Mouse (Mus musculus) kidney, adult 2 months (tissue): Measurements from ENCODE around the gene Il17rd. TPM values are rescaled to one million over a fixed set of nuclear protein-coding genes. Genes with fewer than 3 reads are reported as not detected.

Experiments
- DNase-seq: peaks from one replicate; pipeline ENCODE4 v3.0.0; 2021
- H3K27ac ChIP-seq: fragments of 200-500 bp; 2 replicates; pipeline ENCODE4 v1.5.1; 2012; ENCODE audit warnings: low read depth, low read length, control low read depth, inconsistent platforms; ENCODE audit not compliant: insufficient read depth
- H3K27me3 ChIP-seq: fragments of 200-500 bp; replicated peaks from 2 replicates; pipeline ENCODE4 v1.6.1; 2012; ENCODE audit warnings: mild to moderate bottlenecking, moderate library complexity, low read length, inconsistent platforms; ENCODE audit not compliant: control insufficient read depth, insufficient read depth
- H3K36me3 ChIP-seq: fragments of 200-500 bp; 2 replicates; pipeline ENCODE4 v1.6.1; 2012; ENCODE audit warnings: mild to moderate bottlenecking, moderate library complexity, low read length, inconsistent platforms; ENCODE audit not compliant: control insufficient read depth, insufficient read depth
- H3K4me1 ChIP-seq: fragments of 200-500 bp; 2 replicates; pipeline ENCODE4 v1.6.1; 2011; ENCODE audit warnings: low read length; ENCODE audit not compliant: control insufficient read depth, insufficient read depth
- H3K4me3 ChIP-seq: fragments of 200-500 bp; 2 replicates; pipeline ENCODE4 v1.5.1; 2011; ENCODE audit warnings: mild to moderate bottlenecking, low read depth, low read length, control low read depth; ENCODE audit not compliant: insufficient read depth
- CTCF ChIP-seq: fragments of 200-500 bp; conservative IDR thresholded peaks from 2 replicates; pipeline ENCODE4 v1.5.1; 2011; ENCODE audit warnings: low read depth, mild to moderate bottlenecking, control low read depth, low read length, moderate library complexity, mixed read lengths; ENCODE audit not compliant: insufficient read depth, insufficient read length
- POLR2A ChIP-seq: fragments of 200-500 bp; IDR thresholded peaks from one replicate; pipeline ENCODE4 v1.6.1; 2011; ENCODE audit warnings: low read depth, low read length, control low read depth
- WGBS: fragments of 180-500 bp; shearing (Covaris S2); methylation state at CpG from one replicate; pipeline ENCODE4 v1.1.7; 2018; 5-methylcytosine and 5-hydroxymethylcytosine counted together
- polyA plus RNA-seq: library from polyadenylated mRNA; depleted of rRNA; stranded (reverse); fragments of >200 nt; gene quantifications from 2 replicates; pipeline ENCODE4 v1.2.3, GENCODE M21; 2012

Il17rd gene
- polyA plus RNA-seq, 1 experiment = 3.3 TPM

DNA sequence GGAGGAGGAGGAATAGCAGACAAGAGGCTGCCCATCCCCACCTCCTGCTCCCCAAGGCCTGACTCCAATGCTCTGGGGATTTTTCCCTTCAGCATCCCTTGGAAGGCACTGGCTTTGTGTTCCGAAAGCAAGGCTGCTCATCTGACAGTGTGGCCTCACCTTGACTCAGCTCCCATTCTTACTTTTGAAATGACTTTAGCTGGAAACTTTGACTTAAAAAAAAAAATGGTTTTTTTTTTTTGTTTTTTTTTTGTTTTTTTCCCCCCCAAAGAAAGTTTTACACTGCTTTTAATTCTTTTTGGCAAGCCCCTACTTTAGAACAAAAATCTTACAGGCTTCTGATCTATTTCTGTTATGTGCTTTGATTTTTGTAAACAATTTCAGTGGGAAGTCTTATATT is 24.6 kb downstream of the Il17rd start:
- Histone ChIP-seq H3K27ac (no peak overlapping the region), H3K36me3 (no peaks in the 10 kb centered on the region), H3K4me1 (peaks cover 17% of the 10 kb centered on the region), H3K4me3 (no peak overlapping the region), H3K27me3 (no peaks in the 10 kb centered on the region)
- WGBS = 92% methylated on average over 1 of the region's 1 CpGs
- no peak for TF ChIP-seq CTCF
- TF ChIP-seq POLR2A = no peak
- no peak for DNase-seq

- Histone ChIP-seq H3K27ac (no peak overlapping the region), H3K4me1 (peaks cover 19% of the 10 kb centered on the region), H3K4me3 (no peak overlapping the region), H3K27me3 (no peaks in the 10 kb centered on the region), H3K36me3 (no peaks in the 10 kb centered on the region)
- no peak for TF ChIP-seq POLR2A
- TF ChIP-seq CTCF = no peak
- 52% methylated on average over 9 of the region's 9 CpGs for WGBS
- no peak for DNase-seq
These were observed 27.6 kb downstream of the Il17rd start for GRCm38 (mm10) chr14:27066171-27066929.

DNA sequence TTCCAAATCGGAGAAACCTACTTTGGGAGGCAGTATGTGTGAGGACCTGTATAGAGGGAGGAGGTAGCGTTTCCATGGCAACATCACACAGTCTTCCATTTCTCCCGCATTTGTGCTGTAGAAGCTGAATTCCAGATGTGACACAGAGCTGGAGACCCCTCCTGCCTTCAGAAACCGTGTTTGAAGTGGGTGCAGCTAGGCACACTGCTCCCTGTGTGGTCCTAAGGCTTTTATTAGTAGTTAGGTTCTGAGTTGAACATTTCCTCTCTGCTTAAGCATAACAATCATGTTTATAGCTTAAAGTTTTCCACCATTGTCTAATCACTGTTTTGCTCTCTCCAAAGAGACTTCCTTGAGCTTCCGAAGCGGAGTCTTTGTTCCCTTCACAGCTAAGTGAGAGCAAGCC is 29.1 kb downstream of the Il17rd start:
- H3K36me3 ChIP-seq = no peaks in the 10 kb centered on the region
- WGBS = 62% methylated on average over 6 of the region's 6 CpGs
- H3K27ac ChIP-seq = no peak overlapping the region
- TF ChIP-seq POLR2A (no peak), CTCF (no peak)
- H3K4me3 ChIP-seq = no peak overlapping the region
- no peaks in the 10 kb centered on the region for H3K27me3 ChIP-seq
- H3K4me1 ChIP-seq = peaks cover 26% of the 10 kb centered on the region
- DNase-seq = no peak

GRCm38 (mm10) chr14:27069434-27070097 is 30.8 kb downstream of the Il17rd start:
- Histone ChIP-seq H3K27me3 (no peaks in the 10 kb centered on the region), H3K4me1 (peaks cover 22% of the 10 kb centered on the region), H3K36me3 (no peaks in the 10 kb centered on the region), H3K4me3 (no peak overlapping the region), H3K27ac (peak overlapping the region; percentile 5; the same call in 1 of the 2 replicates)
- WGBS = 70% methylated on average over 8 of the region's 8 CpGs
- DNase-seq = no peak
- TF ChIP-seq CTCF (no peak), POLR2A (no peak)

- TF ChIP-seq CTCF (no peak), POLR2A (no peak)
- no peaks in the 10 kb centered on the region for H3K36me3 ChIP-seq
- peak overlapping the region; percentile 5; the same call in 1 of the 2 replicates for H3K27ac ChIP-seq
- no peak overlapping the region for H3K4me3 ChIP-seq
- no peak for DNase-seq
- H3K27me3 ChIP-seq = no peaks in the 10 kb centered on the region
- WGBS = 59% methylated on average over 3 of the region's 3 CpGs
- H3K4me1 ChIP-seq = peaks cover 22% of the 10 kb centered on the region
These were observed 31.4 kb downstream of the Il17rd start for GRCm38 (mm10) chr14:27070128-27070527.

DNA sequence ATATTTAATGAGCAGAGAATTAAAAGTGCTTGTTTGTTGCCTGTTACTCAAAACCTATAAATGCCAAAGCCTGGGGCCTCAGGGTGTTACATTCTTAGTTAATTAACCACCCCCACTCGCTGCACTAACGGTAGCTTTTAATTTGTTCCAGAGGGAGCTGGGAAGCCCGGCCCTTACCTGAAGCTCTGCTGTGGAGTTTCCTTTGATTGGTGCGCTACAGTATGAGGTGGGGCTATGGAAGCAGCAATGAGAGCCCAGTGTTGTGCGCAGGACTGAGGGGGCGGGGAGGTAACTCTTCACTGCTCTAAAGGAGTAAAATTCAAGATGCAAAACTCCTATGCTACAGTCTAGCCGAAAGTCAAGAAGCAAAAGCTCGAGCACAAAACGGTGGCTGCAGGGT is 32.0 kb downstream of the Il17rd start:
- H3K27me3 ChIP-seq = no peaks in the 10 kb centered on the region
- peak overlapping the region; percentile 31 for H3K27ac ChIP-seq
- no peaks in the 10 kb centered on the region for H3K36me3 ChIP-seq
- H3K4me3 ChIP-seq = no peak overlapping the region
- H3K4me1 ChIP-seq = peaks cover 21% of the 10 kb centered on the region
- DNase-seq = peak; percentile 69
- 32% methylated on average over 9 of the region's 9 CpGs for WGBS
- TF ChIP-seq CTCF (no peak), POLR2A (no peak)

GRCm38 (mm10) chr14:27071985-27072384 is 33.2 kb downstream of the Il17rd start:
- no peaks in the 10 kb centered on the region for H3K27me3 ChIP-seq
- peaks cover 26% of the 10 kb centered on the region for H3K4me1 ChIP-seq
- H3K27ac ChIP-seq = peak overlapping the region; percentile 31; the same call in 1 of the 2 replicates
- no peaks in the 10 kb centered on the region for H3K36me3 ChIP-seq
- 14% methylated on average over 3 of the region's 3 CpGs for WGBS
- TF ChIP-seq POLR2A (no peak), CTCF (no peak)
- no peak overlapping the region for H3K4me3 ChIP-seq
- peak; percentile 52 for DNase-seq
